Mouse (Mus musculus): ENCODE results near the gene Ydjc.

GRCm38 (mm10) chr16:17102630-17103220 is 41.7 kb upstream of the Ydjc start:
- TF ChIP-seq E2F4 (IDR thresholded peaks at IDR 0.05; ENCODE audit: insufficient replicate concordance, low read depth, low read length) (no peak), NRF1 (IDR thresholded peaks at IDR 0.05; ENCODE audit: low read depth, low read length) (no peak)

All from CH12.LX (cell line).